8 mouse cellular contexts compared by ENCODE assay signal in genomic region chr10:7391561-7391934, GRCm38 (mm10).
DNase-seq lines count a peak whose midpoint lies in the region; ATAC-seq and TF ChIP-seq lines count a peak whose summit lies in the region.

No protein-coding gene starts in this region.

- peak overlapping the region; percentile 99 for H3K4me2 ChIP-seq in forebrain, embryonic 14.5 days (ENCODE audit: low read length)
- H3K4me2 ChIP-seq in neural tube, embryonic 12.5 days (replicated peaks), result peak overlapping the region; percentile 88

- no peak for TF ChIP-seq POLR2A in ES-Bruce4 (IDR thresholded peaks at IDR 0.05; ENCODE audit: insufficient read depth, low read length)

- intact Hi-C loops in gastrocnemius, adult 2 months (cut with DNase I), result no loop called here
- intact Hi-C loops in gastrocnemius, postnatal 36 days (cut with DNase I), result no loop called here

- no peak for DNase-seq in gastrocnemius, adult 2 months
- DNase-seq in gastrocnemius, postnatal 36 days, result no peak
- peak; percentile 21 for DNase-seq in forebrain, embryonic 14.5 days (ENCODE audit: low spot score)
- peak; percentile 16 for DNase-seq in kidney, postnatal 14 days
- DNase-seq in spleen, postnatal 14 days (ENCODE audit: low spot score in 2 of 2), result no peak
- DNase-seq in yolk sac, embryonic 10.5 days (ENCODE audit: low spot score), result no peak

- peak overlapping the region; percentile 76 for H3K4me3 ChIP-seq in gastrocnemius, adult 2 months
- peak overlapping the region; percentile 37 for H3K4me3 ChIP-seq in ES-Bruce4 (ENCODE audit: low read depth, low read length)
- peak overlapping the region; percentile 53 for H3K4me3 ChIP-seq in forebrain, embryonic 14.5 days (ENCODE audit: low read depth, low read length)
- H3K4me3 ChIP-seq in neural tube, embryonic 12.5 days, result peak overlapping the region; percentile 45

- no peak for TF ChIP-seq EP300 in ES-Bruce4 (IDR thresholded peaks at IDR 0.05; ENCODE audit: insufficient read depth, low read depth, low read length)

- peak; percentile 62 for ATAC-seq in forebrain, embryonic 14.5 days
- peak; percentile 63 for ATAC-seq in neural tube, embryonic 12.5 days (ENCODE audit: low FRiP score, low read depth)

- no peak overlapping the region for H3K27ac ChIP-seq in gastrocnemius, adult 2 months
- no peak overlapping the region for H3K27ac ChIP-seq in ES-Bruce4 (ENCODE audit: insufficient read depth, low read length)
- H3K27ac ChIP-seq in forebrain, embryonic 14.5 days (ENCODE audit: low read depth, low read length), result no peak overlapping the region
- no peak overlapping the region for H3K27ac ChIP-seq in neural tube, embryonic 12.5 days

- under 1% methylated on average over 15 of the region's 20 CpGs for WGBS in forebrain, embryonic 14.5 days
- WGBS in neural tube, embryonic 12.5 days, result 0% methylated on average over 17 of the region's 20 CpGs

- H3K36me3 ChIP-seq in ES-Bruce4 (ENCODE audit: control insufficient read depth, insufficient read depth, low read length, poor library complexity, severe bottlenecking), result no peaks in the 10 kb centered on the region
- H3K36me3 ChIP-seq in forebrain, embryonic 14.5 days (ENCODE audit: control insufficient read depth, insufficient read depth, low read length), result no peaks in the 10 kb centered on the region
- no peaks in the 10 kb centered on the region for H3K36me3 ChIP-seq in neural tube, embryonic 12.5 days

- TF ChIP-seq CTCF in gastrocnemius, adult 2 months (IDR thresholded peaks at IDR 0.05), result no peak
- no peak for TF ChIP-seq CTCF in ES-Bruce4 (IDR thresholded peaks at IDR 0.05; ENCODE audit: low read depth, low read length)

- H3K4me1 ChIP-seq in ES-Bruce4 (ENCODE audit: control insufficient read depth, insufficient read depth, low read length), result no peaks in the 10 kb centered on the region
- peaks cover 3% of the 10 kb centered on the region; the same call in 1 of the 2 replicates for H3K4me1 ChIP-seq in forebrain, embryonic 14.5 days (ENCODE audit: control insufficient read depth, insufficient read depth, low read length)
- H3K4me1 ChIP-seq in neural tube, embryonic 12.5 days, result peaks cover 25% of the 10 kb centered on the region

- H3K9ac ChIP-seq in ES-Bruce4 (ENCODE audit: low read depth, poor library complexity, severe bottlenecking), result peak overlapping the region; percentile 32
- H3K9ac ChIP-seq in forebrain, embryonic 14.5 days (ENCODE audit: low read length), result 0 out of 2 replicates have a peak overlapping the region, but pooled peaks have one; percentile 50
- no peak overlapping the region; the same call in 1 of the 2 replicates for H3K9ac ChIP-seq in neural tube, embryonic 12.5 days

- peaks cover 4% of the 10 kb centered on the region; the same call in 1 of the 2 replicates for H3K9me3 ChIP-seq in ES-Bruce4 (replicated peaks; ENCODE audit: control insufficient read depth, insufficient read depth, low read length, poor library complexity, severe bottlenecking)
- no peaks in the 10 kb centered on the region for H3K9me3 ChIP-seq in forebrain, embryonic 14.5 days (replicated peaks; ENCODE audit: control insufficient read depth, low read length)
- no peaks in the 10 kb centered on the region for H3K9me3 ChIP-seq in neural tube, embryonic 12.5 days

- peaks cover 21% of the 10 kb centered on the region for H3K27me3 ChIP-seq in ES-Bruce4 (ENCODE audit: control insufficient read depth, insufficient read depth, low read length, poor library complexity, severe bottlenecking)
- H3K27me3 ChIP-seq in forebrain, embryonic 14.5 days (replicated peaks; ENCODE audit: control insufficient read depth, insufficient read depth, low read length), result peaks cover 22% of the 10 kb centered on the region
- H3K27me3 ChIP-seq in neural tube, embryonic 12.5 days (replicated peaks), result peaks cover 41% of the 10 kb centered on the region

Comparison
In these comparisons a context has a peak if more than half of its experiments do, and no peak if none do; other contexts are left out.
1. DNase-seq: peak in forebrain, embryonic 14.5 days (single experiment) and kidney, postnatal 14 days (single experiment); none in gastrocnemius, adult 2 months (single experiment), gastrocnemius, postnatal 36 days (0 of 2), spleen, postnatal 14 days (0 of 2) and yolk sac, embryonic 10.5 days (single experiment).
2. Peak in every context shown above with its lines, with median percentiles within 50 percentile points of each other: H3K4me3 ChIP-seq.